Mouse (Mus musculus): ENCODE measurements at regions not wholly inside any gene's neighbourhood (a gene's known extent, or its start where the extent isn't known, plus 50 kb on each side); places are given as distances from the start of the nearest gene placed in this dataset.

DNA sequence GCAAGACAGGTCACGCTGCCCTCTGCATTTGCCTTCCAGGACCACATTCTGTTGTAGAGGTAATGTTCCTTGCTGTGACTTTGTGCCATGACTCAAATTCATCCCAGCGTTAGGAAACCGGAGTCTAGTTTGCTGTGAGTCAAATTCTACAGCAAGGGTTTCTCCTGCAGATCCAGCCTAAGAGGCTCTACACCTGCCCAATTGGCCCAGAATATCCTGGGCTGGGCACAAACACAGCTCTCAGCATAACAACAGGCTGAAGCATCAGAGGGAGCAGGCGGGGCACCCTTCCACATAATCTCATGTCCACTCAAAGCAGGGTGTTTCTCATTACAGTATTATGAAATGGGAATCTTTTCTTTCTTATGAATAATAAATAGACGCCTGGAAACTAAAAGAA, 220.2 kb upstream of the Pard3b start:
- WGBS, result 77% methylated on average over 5 of the region's 5 CpGs
- Histone ChIP-seq H3K36me3 (ENCODE audit: insufficient read depth, low read length) (no peaks in the 10 kb centered on the region), H3K4me1 (ENCODE audit: insufficient read depth, low read depth, low read length) (no peaks in the 10 kb centered on the region), H3K9ac (replicated peaks; ENCODE audit: low read depth) (no peak overlapping the region), H3K9me3 (ENCODE audit: low read length) (no peaks in the 10 kb centered on the region), H3K27ac (ENCODE audit: low read length) (no peak overlapping the region), H3K27me3 (replicated peaks; ENCODE audit: insufficient read depth, low read length) (no peaks in the 10 kb centered on the region), H3K4me2 (replicated peaks; ENCODE audit: low read depth, low read length) (no peak overlapping the region), H3K4me3 (ENCODE audit: low read depth, low read length) (no peak overlapping the region)
- ATAC-seq (no peak), DNase-seq (ENCODE audit: low spot score) (no peak)
- TF ChIP-seq CTCF (IDR thresholded peaks at IDR 0.05) (no peak), EP300 (IDR thresholded peaks at IDR 0.05) (no peak)

DNA sequence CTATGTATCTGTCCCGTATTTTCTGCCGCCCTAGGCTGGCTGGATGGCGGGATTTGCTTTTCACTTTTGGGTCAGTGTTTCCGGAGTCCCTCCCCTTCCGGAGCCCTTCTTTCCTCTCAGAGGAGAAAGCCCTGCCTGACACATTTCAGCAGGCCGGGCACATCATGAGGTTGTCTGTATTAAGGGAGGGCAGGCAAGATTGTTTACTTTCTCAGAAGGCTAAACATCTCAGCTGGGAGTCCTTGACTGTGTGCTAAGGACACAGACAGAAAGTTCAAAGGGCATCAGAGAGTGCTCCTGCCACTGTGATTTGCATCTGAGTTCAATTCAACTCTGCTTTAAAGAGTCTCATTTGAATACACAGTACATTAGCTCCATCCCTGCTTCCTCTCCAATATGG, 218.8 kb upstream of the Pard3b start:
- WGBS, result 29% methylated on average over 6 of the region's 6 CpGs

DNA sequence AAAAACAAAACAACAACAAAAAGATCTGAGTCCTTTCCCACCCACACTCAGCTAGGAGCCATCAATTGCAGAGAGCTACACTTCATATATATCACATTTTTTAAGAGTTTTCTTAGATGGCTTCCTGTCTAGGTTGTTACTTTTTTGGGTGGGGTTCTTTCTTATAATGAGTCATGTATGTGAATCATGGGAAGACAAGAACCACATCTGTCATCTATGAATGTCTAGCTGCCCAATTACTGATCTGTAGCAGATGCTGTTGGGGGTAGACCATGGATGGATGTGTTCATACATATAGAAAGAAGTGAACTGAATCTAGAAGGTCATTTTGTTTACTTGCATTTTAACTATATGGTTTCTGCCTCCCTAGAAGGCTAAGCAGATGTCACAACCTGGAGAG, 215.4 kb upstream of the Pard3b start:
- Histone ChIP-seq H3K9me3 (ENCODE audit: low read length) (no peaks in the 10 kb centered on the region), H3K9ac (replicated peaks; ENCODE audit: low read depth) (no peak overlapping the region), H3K4me2 (replicated peaks; ENCODE audit: low read depth, low read length) (no peak overlapping the region), H3K36me3 (ENCODE audit: insufficient read depth, low read length) (no peaks in the 10 kb centered on the region), H3K4me3 (ENCODE audit: low read depth, low read length) (no peak overlapping the region), H3K27ac (ENCODE audit: low read length) (no peak overlapping the region), H3K4me1 (ENCODE audit: insufficient read depth, low read depth, low read length) (no peaks in the 10 kb centered on the region), H3K27me3 (replicated peaks; ENCODE audit: insufficient read depth, low read length) (no peaks in the 10 kb centered on the region)
- DNase-seq (ENCODE audit: low spot score) (no peak), ATAC-seq (no peak)
- no peak for TF ChIP-seq EP300 (IDR thresholded peaks at IDR 0.05)
- TF ChIP-seq CTCF (IDR thresholded peaks at IDR 0.05), result no peak

More for the DNA sequence above, 218.8 kb upstream of the Pard3b start:
- ATAC-seq (no peak), DNase-seq (ENCODE audit: low spot score) (no peak)
- no peak overlapping the region for H3K4me3 ChIP-seq (ENCODE audit: low read depth, low read length)
- no peaks in the 10 kb centered on the region for H3K27me3 ChIP-seq (replicated peaks; ENCODE audit: insufficient read depth, low read length)
- H3K27ac ChIP-seq (ENCODE audit: low read length), result no peak overlapping the region
- no peak overlapping the region for H3K9ac ChIP-seq (replicated peaks; ENCODE audit: low read depth)
- H3K9me3 ChIP-seq (ENCODE audit: low read length), result no peaks in the 10 kb centered on the region
- no peaks in the 10 kb centered on the region for H3K36me3 ChIP-seq (ENCODE audit: insufficient read depth, low read length)
- H3K4me2 ChIP-seq (replicated peaks; ENCODE audit: low read depth, low read length), result no peak overlapping the region
- no peak for TF ChIP-seq CTCF (IDR thresholded peaks at IDR 0.05)
- TF ChIP-seq EP300 (IDR thresholded peaks at IDR 0.05), result no peak
- H3K4me1 ChIP-seq (ENCODE audit: insufficient read depth, low read depth, low read length), result no peaks in the 10 kb centered on the region

DNA sequence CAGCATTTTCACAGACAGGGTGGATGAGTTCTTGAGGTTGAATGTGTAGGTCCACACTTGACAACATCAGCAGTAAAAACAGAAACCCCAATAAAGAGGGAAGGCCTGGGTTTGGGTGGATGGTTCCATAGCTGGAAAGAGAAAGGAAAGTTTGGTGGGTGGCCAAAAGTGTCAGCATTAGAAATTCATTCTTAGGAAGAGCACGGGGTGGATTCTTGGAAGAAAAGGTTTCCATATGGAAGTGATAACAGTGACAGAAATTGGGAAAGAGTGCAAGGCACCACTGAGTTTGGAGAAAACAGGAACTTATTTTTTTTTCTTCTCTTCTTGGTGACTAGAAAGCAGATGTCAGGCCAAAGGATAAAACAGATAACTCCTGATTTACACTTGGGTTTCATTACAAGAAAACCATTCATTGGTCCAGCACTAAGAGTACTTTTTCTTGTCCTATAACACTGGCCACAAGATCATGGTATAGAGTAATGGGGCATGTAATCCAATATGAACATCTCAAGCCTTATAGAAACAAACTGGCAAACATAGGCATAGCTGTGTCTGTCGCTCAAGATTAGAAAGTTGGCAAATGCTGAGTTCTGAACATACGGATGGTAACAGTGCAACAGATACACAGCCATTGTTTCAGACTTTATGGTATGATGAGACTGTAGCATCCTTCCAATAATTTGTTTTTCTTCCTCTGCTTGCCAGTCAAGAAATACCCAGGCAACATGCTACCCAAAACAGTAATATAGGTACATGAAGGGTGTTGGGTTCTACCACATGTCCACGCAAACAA, 209.7 kb upstream of the Pard3b start:
- WGBS, result 70% methylated on average over 4 of the region's 4 CpGs
- H3K9ac ChIP-seq (replicated peaks; ENCODE audit: low read depth), result no peak overlapping the region
- no peaks in the 10 kb centered on the region for H3K4me1 ChIP-seq (ENCODE audit: insufficient read depth, low read depth, low read length)
- H3K9me3 ChIP-seq (ENCODE audit: low read length), result no peaks in the 10 kb centered on the region
- TF ChIP-seq EP300 (IDR thresholded peaks at IDR 0.05), result 0 out of 2 replicates have a peak, but pooled peaks have one; percentile 16
- TF ChIP-seq CTCF (IDR thresholded peaks at IDR 0.05), result no peak
- no peaks in the 10 kb centered on the region for H3K36me3 ChIP-seq (ENCODE audit: insufficient read depth, low read length)
- ATAC-seq, result no peak
- H3K27ac ChIP-seq (ENCODE audit: low read length), result no peak overlapping the region
- DNase-seq (ENCODE audit: low spot score), result peak; percentile 69
- no peaks in the 10 kb centered on the region for H3K27me3 ChIP-seq (replicated peaks; ENCODE audit: insufficient read depth, low read length)
- no peak overlapping the region for H3K4me2 ChIP-seq (replicated peaks; ENCODE audit: low read depth, low read length)
- no peak overlapping the region for H3K4me3 ChIP-seq (ENCODE audit: low read depth, low read length)

DNA sequence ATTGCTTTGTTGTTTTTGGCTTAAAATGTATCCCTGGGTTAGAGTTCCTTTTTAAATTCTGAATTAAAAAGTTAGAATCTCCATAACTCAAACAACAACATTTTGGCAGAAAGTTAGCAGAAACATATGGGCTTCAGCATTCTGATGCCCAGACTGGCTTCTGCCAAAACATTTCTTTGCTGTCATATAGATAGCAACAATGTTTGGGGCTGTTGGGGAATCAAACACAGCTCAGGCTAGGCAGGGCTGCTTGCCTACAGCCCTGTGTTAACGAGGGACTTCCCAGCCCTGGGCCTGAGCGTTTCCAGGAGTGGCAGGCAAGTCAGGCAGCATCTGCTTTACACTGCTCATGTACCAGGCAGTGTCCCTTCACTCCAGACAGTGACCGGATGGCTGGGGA, 201.0 kb upstream of the Pard3b start:
- H3K9ac ChIP-seq (replicated peaks; ENCODE audit: low read depth), result no peak overlapping the region
- H3K4me3 ChIP-seq (ENCODE audit: low read depth, low read length), result no peak overlapping the region
- H3K4me2 ChIP-seq (replicated peaks; ENCODE audit: low read depth, low read length), result no peak overlapping the region
- H3K27me3 ChIP-seq (replicated peaks; ENCODE audit: insufficient read depth, low read length), result no peaks in the 10 kb centered on the region
- H3K36me3 ChIP-seq (ENCODE audit: insufficient read depth, low read length), result no peaks in the 10 kb centered on the region
- WGBS, result 56% methylated on average over 3 of the region's 3 CpGs
- H3K4me1 ChIP-seq (ENCODE audit: insufficient read depth, low read depth, low read length), result no peaks in the 10 kb centered on the region
- H3K9me3 ChIP-seq (ENCODE audit: low read length), result no peaks in the 10 kb centered on the region
- no peak for DNase-seq (ENCODE audit: low spot score)
- H3K27ac ChIP-seq (ENCODE audit: low read length), result no peak overlapping the region
- TF ChIP-seq CTCF (IDR thresholded peaks at IDR 0.05) (no peak), EP300 (IDR thresholded peaks at IDR 0.05) (no peak)
- ATAC-seq, result no peak

DNA sequence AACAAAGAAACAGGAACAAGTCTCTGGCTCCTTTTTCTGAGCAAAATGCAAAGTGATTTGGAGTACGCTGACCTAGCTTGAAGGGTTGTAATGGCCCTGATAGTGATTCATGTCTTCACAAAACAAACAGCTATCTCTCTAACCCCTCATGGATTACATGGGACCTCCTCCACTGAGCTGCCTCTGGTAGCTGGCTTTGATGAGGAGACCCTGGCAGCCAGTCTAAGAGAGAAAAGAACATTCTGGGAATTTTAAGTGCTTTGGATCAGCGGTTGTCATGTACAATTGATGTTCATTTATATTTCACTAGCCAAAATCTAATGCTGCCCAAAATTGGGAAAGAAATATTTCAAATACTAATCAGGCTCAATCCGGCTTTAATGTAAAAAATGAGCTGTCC, 177.2 kb upstream of the Pard3b start:
- no peaks in the 10 kb centered on the region for H3K27me3 ChIP-seq (replicated peaks; ENCODE audit: insufficient read depth, low read length)
- no peaks in the 10 kb centered on the region for H3K9me3 ChIP-seq (ENCODE audit: low read length)
- no peak overlapping the region for H3K4me3 ChIP-seq (ENCODE audit: low read depth, low read length)
- 59% methylated on average over 3 of the region's 3 CpGs for WGBS
- DNase-seq (ENCODE audit: low spot score) (no peak), ATAC-seq (no peak)
- TF ChIP-seq EP300 (IDR thresholded peaks at IDR 0.05), result no peak
- TF ChIP-seq CTCF (IDR thresholded peaks at IDR 0.05), result no peak
- no peaks in the 10 kb centered on the region for H3K36me3 ChIP-seq (ENCODE audit: insufficient read depth, low read length)
- no peaks in the 10 kb centered on the region for H3K4me1 ChIP-seq (ENCODE audit: insufficient read depth, low read depth, low read length)
- no peak overlapping the region for H3K4me2 ChIP-seq (replicated peaks; ENCODE audit: low read depth, low read length)
- H3K9ac ChIP-seq (replicated peaks; ENCODE audit: low read depth), result no peak overlapping the region
- no peak overlapping the region for H3K27ac ChIP-seq (ENCODE audit: low read length)

Data from lung, postnatal 0 days (tissue).